Mouse (Mus musculus): Measurements from ENCODE around the gene Dcun1d2. TPM values are rescaled to one million over a fixed set of nuclear protein-coding genes. Genes with fewer than 3 reads are reported as not detected.
"Not testable (repeated sequence)": the region's sequence is repeated elsewhere in the genome, so short reads cannot be mapped to it uniquely, and the experiment has no call there.

Gene Dcun1d2
- polyA plus RNA-seq (2015; fragmentation: Nextera tagmentation; extraction: Ambion mirVana): 29.7 and 31.5 TPM in 2 replicates

GRCm38 (mm10) chr8:13287692-13288623 lies at the start of gene Dcun1d2, which contains the start of gene Tmco3:
TSS of gene Dcun1d2 (minus strand) at chr8:13288131.
TSS of gene Tmco3 (plus strand) at chr8:13288190.
- Histone ChIP-seq H3K4me3 (peak within 1 kb of the TSS; percentile 67), H3K4me2 (replicated peaks) (peak within 1 kb of the TSS; percentile 97), H3K36me3 (peaks cover 14% of the 10 kb centered on the region), H3K9ac (peak within 1 kb of the TSS; percentile 85), H3K9me3 (no peaks in the 10 kb centered on the region), H3K4me1 (peaks cover 17% of the 10 kb centered on the region), H3K27me3 (no peaks in the 10 kb centered on the region), H3K27ac (peak within 1 kb of the TSS; percentile 85)
- ATAC-seq (ENCODE audit: low FRiP score, low read depth): peak; percentile 94
- WGBS: under 1% methylated on average over 79 of the region's 79 CpGs

- Histone ChIP-seq H3K36me3 (peaks cover 24% of the 10 kb centered on the region), H3K4me2 (replicated peaks) (peak overlapping the region; percentile 83), H3K27me3 (no peaks in the 10 kb centered on the region), H3K27ac (no peak overlapping the region), H3K9me3 (no peaks in the 10 kb centered on the region), H3K4me1 (peaks cover 22% of the 10 kb centered on the region), H3K4me3 (peak overlapping the region; percentile 95), H3K9ac (peak overlapping the region; percentile 98)
- ATAC-seq (ENCODE audit: low FRiP score, low read depth): no peak
- WGBS: 74% methylated on average over 3 of the region's 3 CpGs
Observed at GRCm38 (mm10) chr8:13337678-13338077, 49.7 kb upstream of the Dcun1d2 start.

DNA sequence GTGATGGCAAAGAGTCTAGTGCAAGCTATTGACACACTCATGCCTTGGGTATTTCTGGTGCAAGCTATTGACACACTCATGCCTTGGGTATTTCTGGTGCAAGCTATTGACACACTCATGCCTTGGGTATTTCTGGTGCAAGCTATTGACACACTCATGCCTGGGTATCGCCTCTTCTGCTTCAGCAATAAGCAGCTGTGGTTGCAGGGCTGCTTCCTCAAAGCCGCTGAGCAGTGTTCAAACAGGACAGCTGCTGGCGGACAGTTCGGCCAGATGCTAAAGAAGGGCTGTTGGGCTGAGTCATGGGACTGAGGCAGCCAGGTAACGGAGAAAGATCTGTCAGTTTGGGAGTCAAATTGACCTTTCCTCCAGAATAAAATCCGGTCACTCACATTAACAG lies 49.3 kb upstream of the Dcun1d2 start:
- not testable (repeated sequence) for H3K9me3 ChIP-seq; H3K4me3 ChIP-seq; H3K9ac ChIP-seq; H3K4me2 ChIP-seq (replicated peaks); ATAC-seq (ENCODE audit: low FRiP score, low read depth); H3K27me3 ChIP-seq; H3K27ac ChIP-seq
- peaks cover 22% of the 10 kb centered on the region for H3K4me1 ChIP-seq
- 91% methylated on average over 6 of the region's 6 CpGs for WGBS
- peaks cover 19% of the 10 kb centered on the region for H3K36me3 ChIP-seq

- ATAC-seq (ENCODE audit: low FRiP score, low read depth): no peak
- Histone ChIP-seq H3K9me3 (no peaks in the 10 kb centered on the region), H3K4me2 (replicated peaks) (no peak overlapping the region), H3K4me3 (no peak overlapping the region), H3K27me3 (no peaks in the 10 kb centered on the region), H3K9ac (no peak overlapping the region), H3K4me1 (peaks cover 4% of the 10 kb centered on the region), H3K36me3 (no peaks in the 10 kb centered on the region), H3K27ac (no peak overlapping the region)
- WGBS: 54% methylated on average over 1 of the region's 1 CpGs
Observed at GRCm38 (mm10) chr8:13334671-13335070, 46.7 kb upstream of the Dcun1d2 start.

DNA sequence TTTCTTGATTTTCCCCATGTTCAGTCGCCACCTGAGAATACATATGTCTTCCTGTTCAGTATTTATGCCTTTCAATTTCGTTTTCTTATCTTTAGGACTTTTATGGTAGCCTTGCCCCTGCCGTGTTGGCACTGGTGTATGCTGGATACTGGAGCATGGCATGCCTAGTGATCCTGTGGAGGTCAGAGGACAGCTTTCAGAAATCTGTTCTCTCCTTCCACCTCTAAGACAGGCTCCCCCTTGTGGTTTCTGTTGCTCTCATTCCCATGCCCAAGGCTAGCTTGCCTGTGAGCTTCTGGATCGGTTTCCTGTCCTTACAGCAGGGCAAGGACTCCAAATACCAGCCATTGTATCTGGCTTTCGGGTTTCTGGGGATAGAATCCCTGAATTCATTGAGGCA lies 38.7 kb upstream of the Dcun1d2 start:
- no peak for ATAC-seq (ENCODE audit: low FRiP score, low read depth)
- no peaks in the 10 kb centered on the region for H3K27me3 ChIP-seq
- 32% methylated on average over 5 of the region's 5 CpGs for WGBS

DNA sequence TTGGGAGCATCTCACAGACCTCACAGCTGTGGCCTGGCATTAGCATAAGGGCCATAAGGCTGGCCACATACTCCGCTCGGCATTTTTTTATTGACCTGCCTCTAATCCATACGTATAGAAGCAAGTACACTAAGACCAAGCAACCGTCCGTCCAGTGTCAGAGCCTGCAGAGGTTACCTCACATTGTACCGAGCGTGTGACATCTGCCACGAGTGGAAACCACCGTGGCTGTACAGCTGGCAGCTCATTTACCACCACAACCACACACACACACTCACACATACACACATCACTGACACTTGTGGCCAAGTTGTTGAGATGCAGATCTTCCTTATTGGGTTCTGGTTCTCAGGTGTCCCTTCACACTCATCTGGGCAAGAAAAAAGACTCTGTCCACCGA lies 28.7 kb upstream of the Dcun1d2 start:
- Histone ChIP-seq H3K4me1 (no peaks in the 10 kb centered on the region), H3K4me2 (replicated peaks) (no peak overlapping the region), H3K9ac (no peak overlapping the region), H3K27me3 (no peaks in the 10 kb centered on the region), H3K4me3 (no peak overlapping the region), H3K27ac (no peak overlapping the region), H3K36me3 (peaks cover 78% of the 10 kb centered on the region), H3K9me3 (no peaks in the 10 kb centered on the region)
- WGBS: 87% methylated on average over 10 of the region's 10 CpGs
- no peak for ATAC-seq (ENCODE audit: low FRiP score, low read depth)

More for the DNA sequence above, 38.7 kb upstream of the Dcun1d2 start:
- Histone ChIP-seq H3K36me3 (peaks cover 11% of the 10 kb centered on the region), H3K4me3 (no peak overlapping the region), H3K4me1 (no peaks in the 10 kb centered on the region), H3K27ac (no peak overlapping the region), H3K9ac (no peak overlapping the region), H3K9me3 (no peaks in the 10 kb centered on the region), H3K4me2 (replicated peaks) (no peak overlapping the region)

- Histone ChIP-seq H3K36me3 (peaks cover 80% of the 10 kb centered on the region), H3K9ac (no peak overlapping the region), H3K27ac (no peak overlapping the region), H3K4me2 (replicated peaks) (no peak overlapping the region), H3K9me3 (no peaks in the 10 kb centered on the region), H3K4me3 (no peak overlapping the region), H3K4me1 (no peaks in the 10 kb centered on the region), H3K27me3 (no peaks in the 10 kb centered on the region)
- ATAC-seq (ENCODE audit: low FRiP score, low read depth): no peak
- WGBS: 78% methylated on average over 3 of the region's 3 CpGs
Observed at GRCm38 (mm10) chr8:13314922-13315321, 27.0 kb upstream of the Dcun1d2 start.

DNA sequence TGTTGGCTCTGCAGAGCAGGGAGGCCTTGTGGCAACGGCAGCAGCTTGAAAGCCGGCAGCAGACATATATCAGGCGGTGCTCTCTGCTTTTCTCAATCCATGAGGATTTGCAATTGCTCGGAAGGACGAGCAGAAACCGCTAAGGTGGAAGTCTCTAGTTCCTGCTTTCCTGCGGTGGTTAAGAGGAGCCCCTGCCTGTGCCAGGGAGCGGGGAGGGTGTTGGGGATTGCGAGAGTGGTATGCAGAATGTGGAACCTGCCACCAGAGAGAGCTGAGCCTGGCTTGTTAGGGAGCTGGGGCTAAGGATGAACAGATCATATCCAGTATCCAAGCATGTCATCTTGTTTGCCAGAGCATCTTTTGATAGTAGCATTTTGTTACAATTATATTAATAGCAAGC lies 19.0 kb upstream of the Dcun1d2 start:
- no peak overlapping the region for H3K9ac ChIP-seq

GRCm38 (mm10) chr8:13306309-13306909 lies 18.5 kb upstream of the Dcun1d2 start:
- Histone ChIP-seq H3K36me3 (peaks cover 81% of the 10 kb centered on the region), H3K4me2 (replicated peaks) (no peak overlapping the region), H3K27me3 (no peaks in the 10 kb centered on the region), H3K4me1 (no peaks in the 10 kb centered on the region), H3K9me3 (no peaks in the 10 kb centered on the region), H3K9ac (no peak overlapping the region), H3K27ac (no peak overlapping the region), H3K4me3 (no peak overlapping the region)
- WGBS: 85% methylated on average over 7 of the region's 7 CpGs
- ATAC-seq (ENCODE audit: low FRiP score, low read depth): no peak

More for the DNA sequence above, 19.0 kb upstream of the Dcun1d2 start:
- no peaks in the 10 kb centered on the region for H3K9me3 ChIP-seq
- H3K4me1 ChIP-seq: no peaks in the 10 kb centered on the region
- WGBS: 82% methylated on average over 9 of the region's 9 CpGs
- no peak overlapping the region for H3K4me3 ChIP-seq
- H3K27ac ChIP-seq: no peak overlapping the region
- H3K4me2 ChIP-seq (replicated peaks): no peak overlapping the region
- H3K36me3 ChIP-seq: peaks cover 77% of the 10 kb centered on the region
- H3K27me3 ChIP-seq: no peaks in the 10 kb centered on the region
- no peak for ATAC-seq (ENCODE audit: low FRiP score, low read depth)

- Histone ChIP-seq H3K4me3 (no peak overlapping the region), H3K9me3 (no peaks in the 10 kb centered on the region), H3K9ac (no peak overlapping the region), H3K27ac (no peak overlapping the region), H3K4me2 (replicated peaks) (no peak overlapping the region), H3K27me3 (no peaks in the 10 kb centered on the region), H3K36me3 (peaks cover 80% of the 10 kb centered on the region), H3K4me1 (no peaks in the 10 kb centered on the region)
- no peak for ATAC-seq (ENCODE audit: low FRiP score, low read depth)
- 90% methylated on average over 4 of the region's 4 CpGs for WGBS
Observed at GRCm38 (mm10) chr8:13305884-13306283, 18.0 kb upstream of the Dcun1d2 start.

- Histone ChIP-seq H3K9me3 (no peaks in the 10 kb centered on the region), H3K9ac (no peak overlapping the region), H3K36me3 (peaks cover 81% of the 10 kb centered on the region), H3K4me3 (no peak overlapping the region), H3K4me1 (no peaks in the 10 kb centered on the region), H3K27ac (no peak overlapping the region), H3K4me2 (replicated peaks) (no peak overlapping the region), H3K27me3 (no peaks in the 10 kb centered on the region)
- ATAC-seq (ENCODE audit: low FRiP score, low read depth): no peak
- 93% methylated on average over 6 of the region's 6 CpGs for WGBS
Observed at GRCm38 (mm10) chr8:13305459-13305858, 17.5 kb upstream of the Dcun1d2 start.

- H3K4me1 ChIP-seq: no peaks in the 10 kb centered on the region
- H3K4me3 ChIP-seq: no peak overlapping the region
- H3K36me3 ChIP-seq: peaks cover 87% of the 10 kb centered on the region
- no peaks in the 10 kb centered on the region for H3K27me3 ChIP-seq
- ATAC-seq (ENCODE audit: low FRiP score, low read depth): no peak
- H3K4me2 ChIP-seq (replicated peaks): no peak overlapping the region
- no peak overlapping the region for H3K27ac ChIP-seq
- H3K9me3 ChIP-seq: no peaks in the 10 kb centered on the region
- 78% methylated on average over 7 of the region's 7 CpGs for WGBS
- no peak overlapping the region for H3K9ac ChIP-seq
Observed at GRCm38 (mm10) chr8:13301036-13301435, 13.1 kb upstream of the Dcun1d2 start.

All from limb, embryonic 13.5 days (tissue).